Mouse (Mus musculus) urinary bladder, adult 18-20 months (tissue): ENCODE data around the gene Asb11.

Source experiments
- DNase-seq, 2 experiments: peaks; one replicate each; pipeline ENCODE4 v3.0.0; 2022; ENCODE audit warnings: low spot score in 2 of 2, mixed read lengths in 2 of 2

Asb11 gene

DNA sequence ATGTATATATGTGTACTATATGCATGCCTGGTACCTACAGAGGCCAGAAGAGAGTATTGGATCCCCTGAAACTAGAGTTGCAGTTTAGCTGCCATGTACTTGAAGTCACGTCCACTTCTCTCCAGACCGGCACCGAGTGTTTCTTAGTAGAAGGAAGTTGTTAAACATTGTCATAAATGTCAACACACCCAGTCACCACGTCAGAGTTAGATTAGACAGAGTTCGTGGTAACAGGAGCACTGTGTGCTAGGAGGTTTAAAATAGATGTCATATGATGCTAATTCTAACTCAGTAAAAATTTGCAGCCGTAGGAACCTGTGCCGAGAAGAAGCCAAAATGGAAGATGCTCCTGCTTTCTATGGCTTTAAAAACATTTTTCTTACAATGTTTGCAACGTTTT, at the start of gene Asb11:
Asb11 (plus strand) TSS at position 286 of the 400 bp plus-strand sequence.
- DNase-seq = no peak

- DNase-seq = no peak
Observed at GRCm38 (mm10) chrX:164394091-164394490, 42.7 kb upstream of the Asb11 start.

GRCm38 (mm10) chrX:164398456-164398855, 38.3 kb upstream of the Asb11 start:
- no peak for DNase-seq

GRCm38 (mm10) chrX:164405080-164405649, 31.6 kb upstream of the Asb11 start:
- no peak for DNase-seq

- no peak for DNase-seq
Observed at GRCm38 (mm10) chrX:164406133-164407022, 30.4 kb upstream of the Asb11 start.

- DNase-seq = no peak
Observed at GRCm38 (mm10) chrX:164408301-164408927, 28.4 kb upstream of the Asb11 start.

- no peak for DNase-seq
Observed at GRCm38 (mm10) chrX:164410562-164410961, 26.2 kb upstream of the Asb11 start.

- no peak for DNase-seq
Observed at GRCm38 (mm10) chrX:164416803-164417202, 20.0 kb upstream of the Asb11 start.

GRCm38 (mm10) chrX:164418008-164418407, 18.8 kb upstream of the Asb11 start:
- no peak for DNase-seq

- peak; percentile 62 to 86 for DNase-seq
Observed at GRCm38 (mm10) chrX:164419471-164419939, 17.3 kb upstream of the Asb11 start, which contains the start of gene Piga. Gene Piga, plus strand, starts transcription at chrX:164419787.

DNA sequence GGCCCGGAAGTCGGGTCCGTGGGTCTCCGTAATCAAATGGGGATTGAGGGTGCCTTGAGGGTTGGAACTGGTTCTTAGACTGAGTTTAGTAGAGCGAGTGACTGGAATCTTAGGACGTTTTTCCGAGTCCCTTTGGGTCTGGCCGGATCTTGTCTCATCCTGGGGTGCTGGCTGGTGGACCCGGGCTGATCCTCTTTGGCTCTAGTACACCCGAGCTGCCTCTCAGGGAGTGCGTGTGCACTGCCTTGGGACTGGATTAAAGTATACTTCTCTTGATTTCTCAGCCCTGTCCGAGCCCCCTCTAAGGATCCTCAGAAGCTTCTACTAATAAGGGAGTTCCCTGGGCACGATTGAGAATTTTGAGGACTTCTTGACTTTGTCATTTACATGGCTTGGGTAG, 16.8 kb upstream of the Asb11 start:
- DNase-seq = peak in 1 of 2 experiments; percentile 4

DNA sequence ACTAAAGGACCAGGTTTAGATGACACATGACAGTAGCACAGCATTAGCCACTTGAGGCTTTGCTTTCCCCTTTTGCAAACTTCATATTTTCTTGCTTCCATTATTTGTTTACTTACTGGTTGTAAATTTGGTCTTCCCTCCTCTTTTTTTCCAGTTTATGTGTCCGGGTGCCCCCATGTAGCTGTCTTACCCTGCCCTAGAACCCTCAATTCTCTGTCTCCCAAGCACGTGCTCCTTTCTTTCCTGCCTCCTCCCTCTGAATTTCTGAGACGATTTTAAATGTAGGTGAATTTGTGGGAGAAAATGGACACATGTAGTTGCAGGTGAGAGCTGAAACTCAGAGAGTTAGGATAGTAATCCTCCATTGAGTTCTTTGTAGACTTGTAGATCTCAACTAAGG, 16.3 kb upstream of the Asb11 start:
- no peak for DNase-seq

GRCm38 (mm10) chrX:164424821-164425220, 12.0 kb upstream of the Asb11 start:
- no peak for DNase-seq

DNA sequence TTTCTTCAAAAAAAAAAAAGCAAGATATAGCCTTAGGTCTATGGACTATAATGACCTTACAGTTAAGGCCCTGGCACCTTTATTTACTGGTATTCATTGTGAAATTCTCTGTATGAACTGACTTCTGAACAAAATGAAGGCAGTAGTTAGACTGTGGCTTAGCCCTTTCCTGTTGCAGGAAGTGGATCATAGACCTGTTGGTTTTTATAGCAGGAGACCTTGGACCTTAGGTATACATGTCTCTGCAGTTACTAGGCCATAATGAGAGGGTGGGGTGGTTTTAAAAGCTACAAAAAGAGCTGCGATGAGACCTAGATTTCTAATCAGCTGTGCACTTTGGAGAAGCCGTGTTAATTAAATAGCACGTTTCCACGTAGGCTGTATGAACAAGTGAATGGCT, 9.5 kb upstream of the Asb11 start:
- no peak for DNase-seq

GRCm38 (mm10) chrX:164428224-164428623, 8.6 kb upstream of the Asb11 start:
- DNase-seq = no peak

- DNase-seq = no peak
Observed at GRCm38 (mm10) chrX:164430621-164431020, 6.2 kb upstream of the Asb11 start.

DNA sequence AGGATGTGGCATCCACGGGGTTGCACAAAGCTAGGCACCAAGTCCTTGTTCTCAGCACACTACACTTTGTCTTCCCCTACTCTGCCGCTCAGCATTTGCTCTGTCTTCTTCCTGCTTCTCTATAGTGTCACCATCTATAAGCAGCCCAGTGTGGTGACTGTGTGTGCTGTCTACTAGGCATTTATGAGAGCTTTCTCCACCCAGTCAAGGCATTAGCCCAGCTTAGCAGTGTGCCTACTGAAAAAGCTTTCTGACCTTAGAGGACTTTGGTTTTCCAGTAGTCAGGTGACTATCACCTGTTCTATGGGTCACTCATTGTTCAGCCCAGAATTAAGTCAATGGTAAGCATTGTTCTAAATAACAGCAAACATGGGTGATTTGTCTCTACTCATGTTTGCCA, 5.7 kb upstream of the Asb11 start:
- no peak for DNase-seq

DNA sequence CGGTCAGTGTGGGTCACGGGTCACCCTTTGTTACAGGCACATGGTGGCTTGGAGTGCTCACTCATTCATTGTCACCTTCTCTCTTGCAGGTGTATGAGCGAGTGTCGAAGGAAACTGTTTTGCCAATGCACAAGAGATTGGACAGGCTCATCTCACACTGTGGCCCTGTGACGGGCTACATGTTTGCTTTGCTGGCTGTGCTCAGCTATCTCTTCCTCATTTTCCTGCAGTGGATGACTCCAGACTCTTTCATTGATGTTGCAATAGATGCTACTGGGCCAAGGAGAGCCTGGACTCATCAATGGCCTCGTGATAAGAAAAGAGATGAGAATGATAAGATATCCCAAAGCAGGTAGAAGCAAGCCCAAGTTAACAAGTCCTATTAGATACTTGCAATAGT, 5.3 kb upstream of the Asb11 start:
- no peak for DNase-seq

GRCm38 (mm10) chrX:164432682-164433081, 4.1 kb upstream of the Asb11 start:
- DNase-seq = no peak

DNA sequence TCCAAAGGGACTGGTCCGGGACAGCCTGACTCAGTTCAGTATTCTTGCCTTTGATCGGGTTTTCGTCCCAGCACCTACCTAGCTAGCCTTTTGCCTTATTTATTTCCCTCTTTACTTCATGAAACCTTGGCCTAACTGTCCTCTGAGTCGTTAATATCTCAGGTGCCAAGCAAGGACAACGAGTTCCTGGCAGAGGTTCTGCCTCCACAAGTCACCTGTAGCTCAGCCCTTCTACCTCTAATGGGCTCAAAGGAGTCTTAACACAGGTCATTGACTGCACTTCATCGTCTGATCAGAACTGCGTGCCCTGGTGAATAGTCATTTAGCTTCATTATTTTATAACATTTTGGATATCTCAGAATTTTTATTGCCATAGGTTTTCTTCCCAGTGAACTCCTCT, 2.7 kb downstream of the Asb11 start:
- no peak for DNase-seq

DNA sequence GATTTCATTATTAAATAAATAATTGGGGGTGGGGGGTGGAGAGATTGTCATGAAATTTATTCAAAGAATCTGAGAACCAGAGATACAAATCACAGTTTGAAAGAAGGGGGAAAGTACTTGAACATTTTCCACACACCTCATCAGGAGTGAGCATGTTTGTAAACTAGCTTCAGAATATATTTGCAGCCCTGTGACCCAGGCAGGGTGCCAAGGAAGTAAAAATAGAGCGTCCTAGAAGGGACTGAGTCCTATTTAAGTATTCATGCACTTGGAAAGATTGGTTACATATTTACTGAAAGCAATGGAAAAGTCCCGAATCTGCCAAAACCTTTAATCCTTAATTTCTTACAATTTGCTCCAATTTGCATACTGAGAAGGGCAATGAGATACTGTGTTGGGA, 3.3 kb downstream of the Asb11 start:
- DNase-seq = no peak

GRCm38 (mm10) chrX:164440703-164441102, 3.9 kb downstream of the Asb11 start:
- DNase-seq = no peak

DNA sequence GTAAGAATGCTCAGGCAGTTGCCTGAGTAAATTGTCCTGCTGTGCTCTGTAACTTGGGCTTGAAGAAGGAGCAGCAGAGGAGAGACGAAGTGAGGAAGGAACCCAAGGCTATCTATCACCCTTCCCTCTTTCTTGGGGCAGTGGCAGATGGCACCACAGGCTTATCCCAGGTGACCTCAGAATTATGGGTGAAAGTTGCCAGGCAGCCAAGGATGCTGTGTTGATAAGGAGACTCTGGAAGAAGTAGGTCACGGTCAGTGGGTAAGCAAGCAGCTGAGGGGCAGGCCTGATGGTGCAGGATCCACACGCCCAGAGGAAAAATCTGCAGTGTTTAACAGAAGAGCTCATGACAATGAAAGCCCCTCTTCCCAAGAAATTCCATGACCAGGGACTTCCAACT, 4.5 kb downstream of the Asb11 start:
- DNase-seq = no peak
